Mouse (Mus musculus) right cerebral cortex, postnatal 36 days (tissue): ENCODE results near the gene Gm11172.
"Not testable (repeated sequence)": the region's sequence is repeated elsewhere in the genome, so short reads cannot be mapped to it uniquely, and the experiment has no call there.

ENCODE experiments used
- DNase-seq, 2 experiments: peaks; one replicate each; pipeline ENCODE4 v3.0.0; 2022; ENCODE audit warnings: low spot score in 2 of 2, mixed read lengths in 1 of 2

Gm11172 gene

DNA sequence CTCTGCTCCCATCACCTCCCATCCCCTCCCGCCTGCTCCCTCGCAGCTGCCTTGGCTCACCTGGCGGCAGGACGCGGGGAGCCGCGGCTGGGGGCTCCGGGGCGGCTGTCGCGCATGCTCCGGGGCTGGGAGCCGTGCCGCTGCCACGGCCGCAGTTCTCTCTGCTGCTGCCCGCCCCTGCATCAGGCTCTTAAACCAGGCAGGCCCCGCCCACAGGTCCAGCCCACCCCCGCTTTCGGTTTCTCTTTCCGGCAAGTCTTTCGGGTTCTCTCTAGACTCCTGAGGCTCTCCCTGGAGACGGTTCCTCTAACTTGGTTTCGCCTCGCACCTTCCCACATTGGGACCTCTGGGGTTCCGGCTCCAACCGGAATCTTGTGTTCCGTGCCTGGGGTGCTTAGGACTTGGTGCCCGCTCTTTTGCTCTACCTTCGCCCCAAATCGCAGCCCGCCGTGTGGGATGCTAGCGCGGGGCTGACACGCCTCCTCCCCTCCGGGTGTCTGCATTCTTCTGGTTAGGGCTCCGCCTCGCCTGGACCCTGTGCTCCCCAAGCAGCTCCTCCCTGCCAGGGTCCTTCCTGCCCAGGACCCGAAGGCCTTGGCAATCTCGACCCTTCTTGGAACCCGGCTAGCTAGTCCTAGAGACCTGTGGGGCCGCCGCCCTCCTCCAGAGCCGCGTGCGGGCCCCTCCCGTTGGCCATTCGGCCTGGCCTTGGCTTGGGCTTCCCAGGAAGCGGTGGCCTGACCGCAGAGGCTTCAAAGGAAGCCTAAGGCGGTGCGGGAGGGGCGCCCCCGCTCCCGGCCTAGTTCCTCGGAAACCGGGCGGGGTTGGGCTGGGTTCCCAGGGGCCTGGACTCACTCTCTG, 27.1 kb upstream of the Gm11172 start, which contains the start of gene Socs1:
Socs1 (minus strand) TSS at position 166 of the 861 bp plus-strand sequence.
- peak; percentile 68 to 72 for DNase-seq

DNA sequence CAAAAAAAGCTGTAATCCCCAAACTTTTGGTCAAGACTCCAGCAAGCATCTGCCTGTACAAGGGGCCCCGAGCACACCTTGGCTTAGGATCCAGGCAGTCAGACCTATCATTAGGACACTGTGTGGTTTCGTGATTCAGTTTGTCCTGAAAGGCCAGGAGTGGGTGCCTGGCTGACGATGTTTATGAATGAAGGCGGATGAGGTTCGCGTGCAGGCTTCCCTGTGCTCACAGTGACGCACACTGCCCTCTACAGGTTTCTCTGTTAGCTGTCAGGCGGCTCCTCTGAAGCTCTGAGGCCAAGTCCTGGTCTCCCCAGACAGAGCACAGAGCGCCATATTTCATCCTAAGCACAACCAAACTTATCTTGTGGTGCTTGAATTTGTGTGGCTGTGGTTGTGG, 26.4 kb upstream of the Gm11172 start:
- peak; percentile 77 to 79 for DNase-seq

- DNase-seq = no peak
Observed at GRCm38 (mm10) chr16:10786782-10787547, 25.8 kb upstream of the Gm11172 start.

- DNase-seq = no peak
Observed at GRCm38 (mm10) chr16:10787548-10788058, 25.1 kb upstream of the Gm11172 start.

GRCm38 (mm10) chr16:10788271-10788670, 24.4 kb upstream of the Gm11172 start, which contains the start of gene Tnp2:
Gene Tnp2, minus strand, starts transcription at chr16:10788660.
- DNase-seq = no peak

- no peak for DNase-seq
Observed at GRCm38 (mm10) chr16:10788866-10789265, 23.8 kb upstream of the Gm11172 start.

- no peak for DNase-seq
Observed at GRCm38 (mm10) chr16:10790702-10791101, 22.0 kb upstream of the Gm11172 start, which contains the start of gene Prm3. Gene Prm3, minus strand, starts transcription at chr16:10790914.

GRCm38 (mm10) chr16:10796034-10796433, 16.7 kb upstream of the Gm11172 start, which contains the start of gene Prm2:
Gene Prm2, minus strand, starts transcription at chr16:10796134.
- no peak for DNase-seq

GRCm38 (mm10) chr16:10802420-10802819, 10.3 kb upstream of the Gm11172 start:
- DNase-seq = not testable (repeated sequence)

DNA sequence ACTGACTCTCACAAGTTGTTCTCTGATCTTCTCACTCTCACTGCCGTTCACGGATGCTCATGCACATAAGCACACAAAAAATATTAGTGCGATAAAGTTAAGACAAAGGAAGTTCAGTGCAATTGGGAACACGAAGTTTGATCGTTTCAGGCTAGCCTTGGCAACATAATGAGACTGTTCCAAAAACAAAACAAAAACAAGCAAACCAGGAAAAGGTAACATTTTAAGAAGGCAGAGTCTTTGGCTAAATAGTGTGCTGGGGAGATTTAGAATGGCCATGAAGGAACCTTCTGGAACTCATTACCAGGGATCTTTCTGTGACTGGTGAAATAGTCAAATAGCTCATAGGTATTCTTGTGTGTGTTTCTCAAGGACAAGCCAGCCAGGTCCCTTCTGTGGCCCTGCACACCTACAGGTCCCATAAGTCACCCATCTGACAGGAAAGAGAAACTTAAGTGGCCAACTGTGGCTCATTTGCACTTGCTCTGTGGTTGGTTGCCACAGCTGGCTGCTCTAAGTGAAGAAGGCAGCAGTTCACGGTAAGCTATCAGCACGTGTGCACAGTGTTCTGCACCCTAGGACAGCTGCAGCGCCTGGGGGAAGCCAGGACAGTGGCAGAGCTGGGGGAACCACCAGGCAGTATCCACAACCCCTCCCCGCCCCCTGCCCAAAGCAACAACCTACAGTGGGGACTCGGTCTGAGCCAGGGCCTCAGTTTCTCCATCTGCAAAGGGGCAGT, 6.8 kb upstream of the Gm11172 start, which contains the start of gene Prm1:
Prm1 (minus strand) TSS at position 51 of the 739 bp plus-strand sequence.
- DNase-seq = no peak

DNA sequence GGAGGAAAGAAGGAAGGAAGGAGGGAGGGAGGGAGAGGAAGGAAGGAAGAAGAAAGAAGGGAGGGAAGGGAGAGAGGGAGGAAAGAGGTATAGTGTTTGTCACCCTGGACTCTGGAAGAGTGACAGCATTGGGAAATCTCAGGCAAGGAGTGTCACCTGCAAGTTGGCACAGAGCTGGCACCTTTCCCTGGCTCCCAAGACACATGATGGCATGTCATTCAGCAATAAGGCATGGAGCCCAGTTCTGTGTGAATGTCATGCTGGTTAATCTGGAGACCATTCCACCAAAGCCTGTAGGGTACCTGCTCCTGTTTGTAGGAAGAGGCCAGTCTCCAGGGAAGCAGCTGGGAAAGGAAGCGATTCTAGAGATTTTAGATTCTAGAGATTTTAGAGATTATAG, 2.3 kb upstream of the Gm11172 start:
- no peak for DNase-seq

- no peak for DNase-seq
Observed at GRCm38 (mm10) chr16:10813726-10814125, 1.0 kb downstream of the Gm11172 start.

DNA sequence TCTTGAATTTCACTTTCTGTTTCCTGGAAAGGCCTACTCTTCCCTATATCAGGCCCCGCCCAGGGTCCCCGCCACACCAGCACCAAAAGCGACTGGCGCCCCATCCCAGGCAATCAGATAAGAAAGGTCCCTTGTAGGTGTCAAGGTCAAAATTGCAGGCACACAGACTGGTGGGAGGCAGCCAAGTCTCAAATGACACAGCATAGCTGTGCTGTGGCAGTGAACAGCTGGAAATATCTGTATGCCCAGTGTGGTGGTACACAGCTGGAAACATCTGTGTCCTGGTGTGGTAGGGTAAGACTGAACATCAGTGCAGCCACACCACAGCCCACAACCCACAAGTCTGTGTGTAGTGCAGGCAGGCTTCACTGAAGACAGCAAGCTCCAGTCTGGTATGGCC, 2.1 kb downstream of the Gm11172 start:
- DNase-seq = no peak

DNA sequence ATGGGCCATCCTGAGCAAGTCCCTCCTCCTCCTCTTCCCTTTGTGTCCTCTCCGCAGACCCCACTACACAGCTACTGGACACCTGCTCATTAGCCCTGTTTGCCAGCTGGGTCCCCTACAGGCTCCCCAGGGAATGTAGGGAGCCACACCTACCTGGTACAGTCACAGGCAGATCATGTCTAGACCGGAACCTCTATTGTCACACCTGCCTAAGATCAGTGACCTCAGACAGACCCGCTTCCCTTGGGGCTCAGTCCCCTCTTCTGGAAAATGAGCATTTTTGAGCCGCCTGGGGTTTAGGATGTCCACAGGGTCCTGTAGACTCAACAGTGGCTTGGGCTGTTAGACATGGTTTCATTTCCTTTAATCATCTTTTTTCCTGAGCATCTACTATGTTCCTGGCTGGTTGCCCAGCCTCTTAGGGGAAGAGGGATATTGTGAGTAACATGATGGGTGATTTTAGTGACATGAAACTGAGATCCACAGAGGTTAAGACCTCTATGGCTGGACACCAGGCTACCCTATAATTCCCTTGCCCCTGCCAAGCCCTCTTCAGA, 5.9 kb downstream of the Gm11172 start:
- no peak for DNase-seq

DNA sequence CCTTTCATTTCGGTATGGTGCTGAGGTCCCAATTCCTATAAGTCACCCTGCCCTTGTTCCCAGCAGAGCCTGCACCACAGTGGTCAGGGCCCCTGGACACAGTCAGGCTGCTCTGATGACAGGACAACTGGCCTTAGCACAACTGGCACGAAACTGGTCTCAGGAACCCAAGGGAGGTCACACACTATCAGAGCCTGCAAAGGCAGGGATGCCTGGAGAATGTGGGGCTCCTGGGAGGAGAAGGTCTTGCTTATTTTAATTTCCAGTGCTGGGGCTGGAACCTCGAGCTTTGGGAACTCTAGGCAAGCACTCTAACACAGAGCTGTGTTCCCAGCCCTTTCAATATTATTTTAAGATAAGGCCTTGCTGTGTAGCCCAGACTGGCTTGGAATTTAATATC, 7.3 kb downstream of the Gm11172 start:
- no peak for DNase-seq

DNA sequence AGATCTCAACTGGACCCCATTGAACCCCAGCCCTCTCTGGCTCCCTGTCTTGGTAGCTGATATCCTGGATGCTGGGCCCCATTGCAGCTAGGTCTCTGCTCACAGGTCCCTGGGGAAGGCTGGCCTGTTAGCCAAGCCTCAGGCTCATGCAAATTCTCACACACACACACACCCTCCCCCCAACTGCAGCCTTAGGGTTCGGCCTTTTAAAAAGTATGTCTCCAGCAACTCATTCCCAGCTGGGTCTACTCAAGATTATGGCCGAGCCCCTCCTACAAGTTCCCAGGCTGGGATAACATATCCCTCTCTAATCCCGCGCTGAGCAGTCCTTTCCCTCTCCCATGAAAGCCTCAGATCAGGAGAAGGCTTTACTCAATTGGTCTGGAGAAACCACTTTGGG, 8.7 kb downstream of the Gm11172 start:
- no peak for DNase-seq

- DNase-seq = no peak
Observed at GRCm38 (mm10) chr16:10824536-10824935, 11.8 kb downstream of the Gm11172 start.

- DNase-seq = no peak
Observed at GRCm38 (mm10) chr16:10825840-10826239, 13.1 kb downstream of the Gm11172 start.

GRCm38 (mm10) chr16:10827269-10827668, 14.6 kb downstream of the Gm11172 start:
- no peak for DNase-seq

DNA sequence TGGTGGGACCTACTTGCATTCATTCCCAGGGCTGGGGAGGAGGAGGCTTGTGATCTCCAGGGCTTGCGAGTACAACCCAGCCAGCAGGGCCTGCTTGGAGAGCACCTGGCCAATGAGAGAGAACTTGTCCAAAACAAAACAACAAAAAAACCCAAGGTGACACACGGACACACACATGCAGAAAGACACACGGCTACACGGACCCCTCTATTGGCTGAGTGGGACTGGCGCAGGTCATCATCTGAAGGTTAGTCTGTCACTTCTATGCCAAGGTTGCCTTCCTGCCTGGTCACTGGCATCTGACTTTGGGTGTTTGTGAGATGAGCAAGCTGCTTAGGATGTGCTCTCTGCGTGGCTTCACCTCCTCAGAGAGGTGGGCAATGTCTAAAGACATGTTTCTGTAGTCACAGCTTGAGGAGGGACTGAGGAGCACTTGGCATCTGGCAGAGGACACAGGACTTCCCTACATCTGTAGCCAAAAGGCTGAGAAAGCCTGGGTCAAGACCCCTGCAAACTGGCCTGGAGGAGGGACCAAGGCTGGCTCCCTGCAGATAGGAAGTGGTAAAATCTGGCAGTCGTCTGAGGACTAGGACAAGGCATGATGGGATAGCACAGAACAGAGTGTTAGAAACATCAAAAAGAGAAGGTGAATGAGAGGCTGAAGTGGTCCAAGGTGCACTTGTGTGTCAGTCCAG, 15.2 kb downstream of the Gm11172 start:
- no peak for DNase-seq

GRCm38 (mm10) chr16:10828461-10828805, 15.7 kb downstream of the Gm11172 start:
- no peak for DNase-seq
